Mouse (Mus musculus) lung, embryonic 15.5 days (tissue): ENCODE data around the gene Gm20532. TPM values are rescaled to one million over a fixed set of nuclear protein-coding genes. Genes with fewer than 3 reads are reported as not detected.

ENCODE experiments used
- ATAC-seq: fragments of 200-750 bp; cut with Nextera tagmentation; 2 replicates; pipeline ENCODE4 v1.8.0; 2017; ENCODE audit warnings: moderate number of reproducible peaks, borderline replicate concordance; ENCODE audit not compliant: low FRiP score, low TSS enrichment; ENCODE audit errors: extremely low read depth
- H3K27ac ChIP-seq: fragments of 300-500 bp; sonication (generic); 2 replicates; pipeline ENCODE4 v1.5.1; 2015; ENCODE audit warnings: moderate library complexity, mild to moderate bottlenecking, inconsistent platforms
- H3K27me3 ChIP-seq: fragments of 300-500 bp; sonication (generic); 2 replicates; pipeline ENCODE4 v1.6.1; 2015; ENCODE audit warnings: inconsistent platforms
- H3K36me3 ChIP-seq: fragments of 300-500 bp; sonication (generic); 2 replicates; pipeline ENCODE4 v1.6.1; 2015; ENCODE audit warnings: inconsistent platforms
- H3K4me1 ChIP-seq: fragments of 300-500 bp; sonication (generic); 2 replicates; pipeline ENCODE4 v1.6.1; 2015; ENCODE audit warnings: inconsistent platforms
- H3K4me2 ChIP-seq: fragments of 300-500 bp; sonication (generic); 2 replicates; pipeline ENCODE4 v1.6.1; 2015; ENCODE audit warnings: inconsistent platforms, mild to moderate bottlenecking, moderate library complexity
- H3K4me3 ChIP-seq: fragments of 300-500 bp; sonication (generic); 2 replicates; pipeline ENCODE4 v1.5.1; 2015; ENCODE audit warnings: mild to moderate bottlenecking, inconsistent platforms
- H3K9ac ChIP-seq: fragments of 300-500 bp; sonication (generic); 2 replicates; pipeline ENCODE4 v1.6.1; 2015; ENCODE audit warnings: inconsistent platforms
- H3K9me3 ChIP-seq: fragments of 300-500 bp; sonication (generic); 2 replicates; pipeline ENCODE4 v1.6.1; 2016; ENCODE audit warnings: inconsistent platforms
- WGBS: fragments of 180-500 bp; shearing (Covaris S2); methylation state at CpG from one replicate; pipeline ENCODE4 v1.1.7; 2015; 5-methylcytosine and 5-hydroxymethylcytosine counted together
- polyA plus RNA-seq: library from polyadenylated mRNA; unstranded; fragments of >200 nt; fragmentation: Nextera tagmentation; extraction: Ambion mirVana; gene quantifications from 2 replicates; pipeline ENCODE4 v1.2.1, GENCODE M21; 2015

Gm20532 gene
- polyA plus RNA-seq, 1 experiment from 2014 or later = not detected

DNA sequence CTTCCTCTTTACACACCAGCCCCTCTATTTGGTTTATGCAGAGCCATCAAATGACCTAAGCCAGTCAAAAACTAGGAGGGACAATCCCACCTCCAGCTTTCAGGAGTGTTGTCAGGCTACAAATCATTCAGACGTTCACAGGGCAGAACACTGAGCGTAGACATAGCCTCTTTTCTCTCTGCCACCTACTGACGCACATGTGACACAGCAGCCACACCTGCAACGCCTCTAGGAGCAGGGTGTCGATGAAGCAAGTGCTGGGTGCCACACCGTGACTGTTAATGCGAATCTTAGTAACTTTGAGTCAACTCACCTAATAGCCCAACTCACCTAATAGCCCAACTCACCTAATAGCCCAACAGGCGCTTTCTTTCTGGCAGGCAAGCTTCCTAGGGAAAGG lies 52.6 kb downstream of the Gm20532 start:
- Histone ChIP-seq H3K27ac (no peak overlapping the region), H3K4me2 (peak overlapping the region; percentile 64), H3K9ac (peak overlapping the region; percentile 99), H3K4me1 (peaks cover 23% of the 10 kb centered on the region), H3K27me3 (no peaks in the 10 kb centered on the region), H3K4me3 (peak overlapping the region; percentile 95), H3K9me3 (no peaks in the 10 kb centered on the region), H3K36me3 (peaks cover 46% of the 10 kb centered on the region)
- no peak for ATAC-seq
- 5% methylated on average over 8 of the region's 8 CpGs for WGBS

- ATAC-seq = peak; percentile 88
- H3K9me3 ChIP-seq = no peaks in the 10 kb centered on the region
- H3K4me2 ChIP-seq = peak overlapping the region; percentile 64
- H3K27ac ChIP-seq = peak overlapping the region; percentile 78
- WGBS = 4% methylated on average over 49 of the region's 49 CpGs
- H3K36me3 ChIP-seq = peaks cover 37% of the 10 kb centered on the region
- H3K4me1 ChIP-seq = peaks cover 23% of the 10 kb centered on the region
- peak overlapping the region; percentile 95 for H3K4me3 ChIP-seq
- no peaks in the 10 kb centered on the region for H3K27me3 ChIP-seq
- peak overlapping the region; percentile 99 for H3K9ac ChIP-seq
These were observed 53.7 kb downstream of the Gm20532 start for GRCm38 (mm10) chr2:26639838-26640830.

GRCm38 (mm10) chr2:26641006-26641647 lies 54.7 kb downstream of the Gm20532 start:
- Histone ChIP-seq H3K36me3 (peaks cover 28% of the 10 kb centered on the region), H3K27me3 (no peaks in the 10 kb centered on the region), H3K9me3 (no peaks in the 10 kb centered on the region), H3K27ac (peak overlapping the region; percentile 78; the same call in 1 of the 2 replicates), H3K4me3 (no peak overlapping the region), H3K4me1 (peaks cover 23% of the 10 kb centered on the region), H3K9ac (no peak overlapping the region), H3K4me2 (no peak overlapping the region)
- WGBS = 63% methylated on average over 7 of the region's 7 CpGs
- no peak for ATAC-seq

DNA sequence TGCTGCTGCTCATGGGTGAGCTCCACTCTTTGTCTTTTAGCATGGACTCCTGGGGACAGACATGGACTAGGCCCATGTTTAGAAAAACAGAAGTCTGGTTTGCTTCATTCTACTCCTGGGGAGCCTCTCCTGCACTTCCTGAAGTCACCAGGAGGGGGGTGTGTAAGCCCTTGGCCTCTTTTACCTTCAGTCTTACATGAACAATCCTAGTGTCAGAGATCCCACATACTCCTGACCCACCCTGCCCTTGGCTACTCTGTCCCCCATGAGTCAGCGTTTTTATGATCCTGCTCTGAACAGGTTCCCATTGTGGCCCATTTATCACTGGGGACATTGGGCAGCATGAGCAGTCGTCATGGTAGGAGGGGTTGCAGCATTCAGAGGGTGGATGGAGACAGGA lies 57.5 kb downstream of the Gm20532 start:
- no peaks in the 10 kb centered on the region for H3K9me3 ChIP-seq
- no peak overlapping the region for H3K4me2 ChIP-seq
- no peak overlapping the region for H3K4me3 ChIP-seq
- WGBS = 55% methylated on average over 2 of the region's 2 CpGs
- H3K4me1 ChIP-seq = peaks cover 5% of the 10 kb centered on the region
- no peaks in the 10 kb centered on the region for H3K27me3 ChIP-seq
- no peak overlapping the region for H3K9ac ChIP-seq
- no peak overlapping the region for H3K27ac ChIP-seq
- no peak for ATAC-seq
- H3K36me3 ChIP-seq = no peaks in the 10 kb centered on the region

- ATAC-seq = peak; percentile 95
- Histone ChIP-seq H3K9me3 (no peaks in the 10 kb centered on the region), H3K4me2 (no peak overlapping the region), H3K9ac (no peak overlapping the region), H3K27ac (no peak overlapping the region), H3K27me3 (no peaks in the 10 kb centered on the region), H3K4me1 (0 out of 2 replicates have a peak, but pooled peaks cover under 1% of the 10 kb centered on the region), H3K36me3 (no peaks in the 10 kb centered on the region), H3K4me3 (no peak overlapping the region)
- WGBS = 9% methylated on average over 3 of the region's 3 CpGs
These were observed 60.3 kb downstream of the Gm20532 start for GRCm38 (mm10) chr2:26646643-26647293.

DNA sequence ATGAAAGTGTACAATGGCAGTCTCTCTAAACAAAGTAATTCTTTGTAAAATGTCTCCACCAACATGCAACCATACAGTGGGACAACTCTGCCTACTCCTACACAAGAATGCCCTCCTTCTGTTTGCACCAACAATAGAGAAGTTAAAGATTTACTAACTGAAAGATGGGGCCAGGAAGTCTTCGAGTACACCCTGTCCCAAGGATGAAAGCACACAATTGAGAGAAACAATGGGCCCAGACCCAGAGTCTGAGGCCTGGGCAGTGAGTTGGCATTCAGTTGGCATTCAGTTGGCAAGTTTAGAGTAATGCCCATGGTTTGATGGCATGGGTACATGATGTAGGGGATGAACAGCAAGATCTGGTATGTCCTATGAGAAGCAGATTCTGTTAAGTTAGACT lies 68.2 kb downstream of the Gm20532 start:
- H3K27ac ChIP-seq = no peak overlapping the region
- H3K4me2 ChIP-seq = no peak overlapping the region
- no peaks in the 10 kb centered on the region for H3K36me3 ChIP-seq
- H3K4me1 ChIP-seq = 0 out of 2 replicates have a peak, but pooled peaks cover 2% of the 10 kb centered on the region
- no peak overlapping the region for H3K9ac ChIP-seq
- H3K27me3 ChIP-seq = no peaks in the 10 kb centered on the region
- no peak overlapping the region for H3K4me3 ChIP-seq
- ATAC-seq = no peak
- 44% methylated on average over 1 of the region's 1 CpGs for WGBS
- no peaks in the 10 kb centered on the region for H3K9me3 ChIP-seq

GRCm38 (mm10) chr2:26657426-26657825 lies 71.0 kb downstream of the Gm20532 start:
- no peaks in the 10 kb centered on the region for H3K9me3 ChIP-seq
- WGBS = 80% methylated on average over 2 of the region's 2 CpGs
- no peak overlapping the region for H3K4me3 ChIP-seq
- peaks cover 6% of the 10 kb centered on the region for H3K4me1 ChIP-seq
- no peak overlapping the region for H3K27ac ChIP-seq
- H3K36me3 ChIP-seq = no peaks in the 10 kb centered on the region
- no peak overlapping the region for H3K9ac ChIP-seq
- H3K27me3 ChIP-seq = no peaks in the 10 kb centered on the region
- no peak overlapping the region for H3K4me2 ChIP-seq
- no peak for ATAC-seq

DNA sequence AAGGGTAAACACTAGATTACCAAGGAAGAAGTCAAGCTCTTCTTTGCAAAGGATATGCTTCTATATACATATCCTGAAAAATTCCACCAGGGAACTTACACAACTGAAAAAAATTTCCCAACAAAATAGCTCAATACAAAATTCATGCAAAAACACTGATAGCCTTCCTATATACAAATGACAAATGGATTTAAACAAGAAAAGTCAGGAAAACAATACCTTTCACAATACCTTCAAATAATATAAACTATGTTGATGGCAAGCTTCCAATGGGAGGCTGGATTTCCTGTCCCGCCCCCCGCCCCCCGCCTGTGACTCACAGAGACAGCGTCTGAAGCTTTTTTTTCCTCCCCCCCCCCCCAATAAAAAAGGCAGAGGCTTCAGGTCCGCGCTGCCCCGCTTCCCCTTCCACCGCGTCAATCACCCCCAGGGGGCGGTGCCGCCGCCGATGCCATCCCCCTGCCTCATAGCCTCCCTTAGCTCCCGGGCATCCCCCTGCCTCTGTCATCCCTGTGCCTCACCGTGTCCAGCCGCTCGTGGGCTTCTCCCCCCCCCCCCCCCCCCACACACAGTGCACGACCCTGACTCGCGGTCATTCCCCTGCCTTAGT lies 74.8 kb downstream of the Gm20532 start:
- H3K4me2 ChIP-seq = peak overlapping the region; percentile 62
- H3K27me3 ChIP-seq = no peaks in the 10 kb centered on the region
- ATAC-seq = 0 out of 2 replicates have a peak, but pooled peaks have one; percentile 46
- H3K9me3 ChIP-seq = no peaks in the 10 kb centered on the region
- 0% methylated on average over 10 of the region's 20 CpGs for WGBS
- no peaks in the 10 kb centered on the region for H3K36me3 ChIP-seq
- peak overlapping the region; percentile 31 for H3K4me3 ChIP-seq
- peak overlapping the region; percentile 10; the same call in 1 of the 2 replicates for H3K9ac ChIP-seq
- no peak overlapping the region for H3K27ac ChIP-seq
- H3K4me1 ChIP-seq = peaks cover 6% of the 10 kb centered on the region

DNA sequence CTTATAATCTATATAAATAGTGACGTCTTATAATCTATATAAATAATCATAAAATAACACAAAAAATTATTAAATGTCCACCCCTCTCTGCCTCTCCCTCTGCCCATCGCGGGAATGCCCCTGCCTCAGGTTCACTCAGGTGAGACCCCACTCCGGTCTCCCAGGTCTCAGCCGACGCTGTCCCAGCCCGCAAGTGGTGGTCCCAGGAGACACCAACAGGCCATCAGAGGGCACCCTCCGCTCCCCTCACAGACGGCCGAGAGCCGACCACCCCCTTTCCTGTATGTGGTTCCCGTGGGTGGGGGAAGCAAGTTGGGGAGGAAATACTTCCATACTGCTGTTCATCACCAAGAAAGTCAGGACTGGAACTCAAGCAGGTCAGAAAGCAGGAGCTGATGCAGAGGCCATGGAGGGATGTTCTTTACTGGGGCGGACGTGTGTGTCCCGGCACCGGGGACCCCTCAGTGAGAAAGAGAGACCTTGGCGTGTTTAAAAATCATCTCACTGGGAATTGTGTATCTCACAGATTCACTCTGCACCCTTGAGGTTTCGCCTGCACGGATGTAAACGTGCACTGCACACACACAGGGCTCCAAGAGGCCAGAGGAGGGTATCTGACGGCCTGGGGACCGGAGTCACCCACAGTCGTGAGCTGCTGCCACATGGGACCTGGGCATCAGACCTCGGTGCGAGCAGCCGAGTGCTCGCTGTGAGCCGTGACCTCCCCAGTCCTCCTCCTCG lies 75.5 kb downstream of the Gm20532 start:
- Histone ChIP-seq H3K9me3 (no peaks in the 10 kb centered on the region), H3K4me3 (peak overlapping the region; percentile 31), H3K4me2 (peak overlapping the region; percentile 62), H3K4me1 (peaks cover 6% of the 10 kb centered on the region), H3K9ac (no peak overlapping the region; the same call in 1 of the 2 replicates), H3K27me3 (no peaks in the 10 kb centered on the region), H3K36me3 (no peaks in the 10 kb centered on the region), H3K27ac (no peak overlapping the region)
- WGBS = 35% methylated on average over 29 of the region's 29 CpGs
- ATAC-seq = no peak

DNA sequence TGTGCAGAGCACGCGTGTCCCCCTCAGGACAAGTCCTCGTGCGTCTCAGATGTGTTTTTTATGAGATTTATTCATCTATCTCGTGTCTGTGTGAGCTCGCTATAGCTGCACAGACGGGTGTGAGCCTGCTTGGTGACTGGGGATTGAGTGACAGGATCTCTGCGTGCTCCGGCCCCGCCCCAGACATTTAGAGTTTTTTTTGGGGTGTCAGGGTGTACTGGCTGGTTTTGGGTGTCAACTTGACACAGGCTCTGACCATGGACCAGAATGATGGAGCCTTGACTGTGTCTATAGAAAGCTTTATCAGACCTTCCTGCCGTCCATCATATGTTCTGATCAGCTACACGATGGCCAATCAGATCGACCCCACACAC lies 76.1 kb downstream of the Gm20532 start:
- no peak overlapping the region for H3K4me3 ChIP-seq
- H3K27ac ChIP-seq = no peak overlapping the region
- H3K4me1 ChIP-seq = peaks cover 6% of the 10 kb centered on the region
- no peak for ATAC-seq
- H3K27me3 ChIP-seq = no peaks in the 10 kb centered on the region
- H3K4me2 ChIP-seq = no peak overlapping the region
- no peaks in the 10 kb centered on the region for H3K9me3 ChIP-seq
- WGBS = 74% methylated on average over 13 of the region's 13 CpGs
- H3K36me3 ChIP-seq = no peaks in the 10 kb centered on the region
- H3K9ac ChIP-seq = no peak overlapping the region

- H3K27me3 ChIP-seq = no peaks in the 10 kb centered on the region
- no peak for ATAC-seq
- H3K4me2 ChIP-seq = no peak overlapping the region
- no peak overlapping the region for H3K9ac ChIP-seq
- H3K36me3 ChIP-seq = no peaks in the 10 kb centered on the region
- 65% methylated on average over 10 of the region's 10 CpGs for WGBS
- no peak overlapping the region for H3K4me3 ChIP-seq
- peaks cover 6% of the 10 kb centered on the region for H3K4me1 ChIP-seq
- H3K27ac ChIP-seq = no peak overlapping the region
- H3K9me3 ChIP-seq = no peaks in the 10 kb centered on the region
These were observed 76.7 kb downstream of the Gm20532 start for GRCm38 (mm10) chr2:26663112-26663511.
